Mouse (Mus musculus) megakaryocyte, adult 5-6 weeks (primary cell): Measurements from ENCODE around the gene Grin2c. TPM values are rescaled to one million over a fixed set of nuclear protein-coding genes. Genes with fewer than 3 reads are reported as not detected.
A peak's percentile ranks its signal among the peaks of the same experiment; 100 is the strongest.

Source experiments
- ATAC-seq: 2 replicates; pipeline ENCODE4 v1.8.0; 2016; ENCODE audit warnings: mild to moderate bottlenecking, inconsistent platforms; ENCODE audit not compliant: poor library complexity, severe bottlenecking
- total RNA-seq, 2 experiments: library from RNA; stranded (forward) in 1 of 2; stranded (reverse) in 1 of 2; fragments of 153-499, 151-499 nt in 1 of 2; fragments of 221-1000, 200-1000 nt in 1 of 2; gene quantifications; 2 replicates each; pipeline versions ENCODE4 v1.2.3 to v1.2.4; 2015 to 2017

Gene Grin2c
- total RNA-seq, 2 experiments from 2014 or later, result not detected

GRCm38 (mm10) chr11:115265771-115266399 is 1.2 kb downstream of the Grin2c start:
- ATAC-seq, result no peak

DNA sequence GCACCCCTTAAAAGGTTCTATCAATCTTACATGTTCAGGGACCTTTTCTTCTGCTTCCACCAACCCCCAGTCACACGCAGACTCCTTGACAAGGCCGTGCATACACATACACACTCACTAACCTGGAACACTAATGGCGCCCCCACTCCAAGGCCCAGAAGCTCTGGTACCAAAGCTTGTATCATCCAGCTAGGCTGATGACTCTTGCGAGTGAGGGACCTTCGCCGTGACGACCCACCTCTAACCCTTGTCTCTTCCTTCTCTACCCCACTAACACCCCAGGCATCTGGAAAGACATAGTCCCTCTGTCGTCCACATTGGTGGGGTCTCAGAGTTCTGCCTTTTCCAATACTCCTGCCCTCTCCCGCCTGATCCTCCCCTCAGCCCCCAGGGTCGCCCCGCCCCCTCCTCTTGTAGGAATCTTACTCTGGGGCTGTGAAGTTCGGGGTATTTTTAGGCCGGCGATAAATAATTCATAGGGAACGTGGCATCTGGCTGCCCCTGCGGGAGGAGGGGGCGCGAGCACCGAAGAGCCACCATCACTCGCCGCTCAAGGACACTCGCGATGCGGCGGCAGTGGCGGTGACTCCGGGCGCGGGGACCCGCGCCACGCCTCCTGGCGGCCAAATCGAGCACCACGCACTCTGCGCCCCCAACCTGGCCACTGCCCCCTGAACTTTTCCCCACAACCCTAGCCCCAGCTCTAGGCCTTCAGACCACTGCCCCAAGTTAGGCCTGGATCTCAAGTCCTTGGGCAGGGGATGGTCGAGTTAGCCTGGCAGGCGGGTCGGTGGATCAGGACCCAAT is 2.0 kb downstream of the Grin2c start:
- ATAC-seq, result peak; percentile 61

DNA sequence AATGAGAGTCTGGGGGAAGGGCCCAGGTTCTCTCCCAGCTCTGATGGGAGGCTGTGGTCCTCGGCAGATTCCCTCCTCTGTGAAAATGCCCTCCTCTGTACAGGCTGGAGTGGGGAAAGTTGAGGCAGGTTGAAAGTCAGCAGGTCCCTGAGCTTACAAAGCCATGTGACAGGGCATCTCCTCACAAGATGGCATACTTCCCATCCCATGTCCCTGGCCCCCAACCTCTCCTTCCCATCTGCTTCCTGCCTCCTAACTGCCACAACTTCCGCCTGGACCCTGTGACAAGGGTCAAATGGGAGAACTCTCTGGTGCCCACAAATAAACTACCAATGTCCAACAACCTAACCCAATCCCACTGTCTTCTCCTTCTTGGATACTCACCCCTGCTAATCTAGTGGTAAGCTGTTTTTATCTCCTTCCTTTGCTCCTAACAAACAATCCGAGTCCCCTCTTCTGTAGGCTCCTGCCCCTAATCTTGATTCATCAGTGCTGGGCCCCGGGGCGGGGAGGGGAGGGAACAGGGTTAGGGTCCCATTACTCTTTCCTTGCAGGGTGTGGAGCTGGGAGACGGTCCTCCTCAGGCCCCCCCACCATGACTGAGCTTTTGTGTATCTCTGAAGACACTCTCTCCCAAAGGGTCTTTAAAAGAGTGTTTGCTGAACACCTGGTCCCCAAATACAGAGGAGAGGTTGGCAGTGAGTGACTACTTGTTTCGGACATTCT is 2.7 kb downstream of the Grin2c start:
- ATAC-seq, result no peak

- no peak for ATAC-seq
Observed at GRCm38 (mm10) chr11:115262954-115263353, 4.1 kb downstream of the Grin2c start.

- no peak for ATAC-seq
Observed at GRCm38 (mm10) chr11:115259134-115259533, 7.9 kb downstream of the Grin2c start.

DNA sequence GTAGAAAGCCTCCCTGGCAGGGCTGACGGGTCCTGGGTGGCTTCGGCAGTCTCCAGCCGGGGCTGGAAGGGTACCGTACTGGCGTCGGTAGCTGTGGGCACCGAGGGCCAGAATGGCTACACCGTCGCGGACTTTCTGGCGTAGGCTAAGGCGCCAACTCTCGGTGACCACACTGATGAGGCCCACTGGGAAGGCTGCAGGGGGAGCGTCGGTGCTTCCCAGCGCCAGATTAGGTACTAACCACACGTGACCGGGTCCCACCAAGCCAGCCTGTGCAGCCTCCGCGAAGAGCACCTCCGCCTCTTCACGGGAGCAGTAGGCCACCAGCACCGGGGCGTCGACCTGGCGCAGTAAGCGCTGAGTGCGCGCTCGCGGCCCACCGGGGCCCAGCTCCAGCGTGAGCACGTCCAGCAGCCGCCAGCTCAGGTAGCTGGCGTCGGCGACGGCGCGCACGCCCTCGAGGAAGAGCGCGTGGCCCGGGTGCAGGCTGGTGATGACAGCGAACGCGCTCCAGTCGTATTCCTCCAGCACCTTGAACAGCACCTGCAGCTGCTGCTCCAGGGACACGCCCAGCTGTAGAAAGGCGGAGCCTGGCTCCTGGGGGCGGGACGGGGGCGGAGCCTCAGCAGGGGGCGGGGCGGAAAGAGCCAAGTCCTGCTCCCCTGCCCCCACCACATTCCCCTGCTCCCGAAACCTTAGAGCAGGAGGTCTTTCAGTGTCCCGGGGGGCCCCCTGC is 9.1 kb downstream of the Grin2c start:
- no peak for ATAC-seq

DNA sequence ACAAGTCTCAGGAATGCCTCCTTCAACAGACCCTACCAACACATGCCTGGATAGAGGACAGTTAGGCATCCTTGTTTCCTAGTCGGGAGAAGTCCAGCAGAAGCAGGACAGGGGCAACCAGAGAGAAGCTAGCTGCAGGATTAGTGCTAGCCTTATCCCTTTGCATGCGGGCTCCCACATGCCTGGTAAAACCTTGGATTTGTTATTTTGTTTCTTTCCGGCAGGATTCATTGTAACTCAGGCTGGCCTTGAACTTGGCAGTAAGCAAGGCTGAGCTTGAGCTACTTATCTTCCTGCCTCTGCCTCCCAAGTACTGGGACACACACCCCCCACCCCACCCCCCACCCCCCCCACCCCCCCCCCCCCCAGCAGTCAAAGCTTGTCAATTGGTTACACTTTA is 15.8 kb downstream of the Grin2c start:
- no peak for ATAC-seq

DNA sequence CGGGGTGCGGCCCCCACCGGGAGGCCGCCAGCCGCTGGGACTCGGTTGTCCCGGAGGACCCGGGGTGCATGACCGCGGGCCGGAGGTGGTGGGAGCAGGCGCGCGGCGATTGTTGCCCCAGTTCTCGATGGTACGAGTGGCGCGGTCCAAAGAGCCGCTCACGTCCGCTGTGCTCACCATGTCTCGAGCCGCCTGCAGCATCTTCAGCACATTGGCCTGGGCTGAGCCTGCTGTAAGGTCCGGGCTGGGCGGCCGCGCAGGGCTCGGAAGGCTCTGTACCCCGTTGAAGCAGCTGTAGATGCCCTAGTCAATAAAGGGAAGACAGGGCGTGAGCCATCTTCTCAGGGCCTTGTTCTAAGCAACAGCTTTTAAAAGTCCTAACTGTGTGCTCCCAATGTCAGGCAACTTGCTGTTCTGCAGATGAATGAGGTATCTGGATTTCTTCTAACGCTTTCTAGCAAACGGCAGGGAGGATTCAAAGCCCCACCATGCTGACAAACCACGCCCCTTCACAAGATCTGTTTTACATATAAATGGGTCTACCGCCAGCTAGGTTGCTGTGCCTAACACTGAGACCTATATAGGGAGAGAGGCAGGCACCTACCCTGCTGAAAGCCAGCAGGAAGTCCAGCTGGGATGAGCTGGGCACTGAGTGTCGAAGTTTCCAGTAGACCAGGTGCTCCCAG is 16.5 kb downstream of the Grin2c start:
- ATAC-seq, result no peak; the same call in 1 of the 2 replicates

DNA sequence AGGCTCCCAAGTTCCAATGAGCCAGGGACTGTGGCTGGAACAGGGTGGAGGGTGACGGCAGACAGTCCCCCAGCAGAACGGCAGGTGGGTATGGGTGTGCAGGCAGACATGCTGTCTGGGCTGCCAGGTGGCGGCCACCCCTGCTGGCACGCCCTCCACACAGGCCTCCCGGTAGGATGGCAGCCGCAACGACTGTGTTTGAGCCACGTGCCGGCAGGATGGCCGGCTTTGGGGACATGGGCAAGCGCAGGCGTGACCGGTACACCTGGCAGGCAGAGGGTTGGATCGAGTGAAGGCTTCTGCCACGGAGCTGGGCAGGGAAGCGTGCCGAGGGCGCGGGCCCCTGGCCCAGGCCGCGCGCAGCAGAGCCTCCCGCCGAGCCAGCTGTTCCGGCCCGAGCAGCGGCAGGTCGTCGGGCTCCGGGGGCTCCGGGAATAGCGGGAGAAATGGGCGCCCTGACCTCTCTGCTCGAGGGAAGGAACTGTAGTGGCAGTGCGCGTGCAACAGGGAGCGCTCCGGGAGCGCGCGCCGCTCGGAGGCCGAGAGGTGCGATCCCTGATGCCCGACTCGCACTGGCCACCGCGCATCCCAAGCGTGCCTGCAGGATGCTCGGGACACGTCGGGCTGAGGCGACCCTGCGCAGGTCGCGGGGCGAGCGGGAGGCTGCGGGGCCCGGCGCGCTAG is 17.2 kb downstream of the Grin2c start:
- ATAC-seq, result 0 out of 2 replicates have a peak, but pooled peaks have one; percentile 6

DNA sequence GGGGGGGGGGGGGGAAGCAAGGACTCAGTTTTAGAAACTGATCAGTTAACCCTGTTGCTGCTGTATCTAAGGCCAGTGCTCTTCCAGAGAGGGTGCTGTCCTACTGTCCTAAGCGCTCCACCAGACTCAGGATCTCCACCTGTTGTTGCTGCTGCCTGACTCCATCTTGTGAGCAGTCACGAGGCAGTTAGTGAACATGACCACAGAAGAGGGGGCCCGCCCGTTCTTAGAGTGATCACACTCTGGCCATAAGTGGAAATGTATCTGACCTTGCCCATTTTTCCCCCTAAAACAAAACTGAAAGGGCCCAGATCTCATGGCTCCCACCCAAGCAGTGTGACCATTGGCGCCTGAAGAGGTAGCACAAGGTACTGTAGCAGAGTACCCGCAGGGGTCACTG is 19.1 kb downstream of the Grin2c start:
- ATAC-seq, result no peak

GRCm38 (mm10) chr11:115247240-115247639 is 19.8 kb downstream of the Grin2c start:
- ATAC-seq, result no peak

GRCm38 (mm10) chr11:115246386-115246785 is 20.7 kb downstream of the Grin2c start:
- ATAC-seq, result no peak

GRCm38 (mm10) chr11:115244840-115245239 is 22.2 kb downstream of the Grin2c start:
- ATAC-seq, result no peak

DNA sequence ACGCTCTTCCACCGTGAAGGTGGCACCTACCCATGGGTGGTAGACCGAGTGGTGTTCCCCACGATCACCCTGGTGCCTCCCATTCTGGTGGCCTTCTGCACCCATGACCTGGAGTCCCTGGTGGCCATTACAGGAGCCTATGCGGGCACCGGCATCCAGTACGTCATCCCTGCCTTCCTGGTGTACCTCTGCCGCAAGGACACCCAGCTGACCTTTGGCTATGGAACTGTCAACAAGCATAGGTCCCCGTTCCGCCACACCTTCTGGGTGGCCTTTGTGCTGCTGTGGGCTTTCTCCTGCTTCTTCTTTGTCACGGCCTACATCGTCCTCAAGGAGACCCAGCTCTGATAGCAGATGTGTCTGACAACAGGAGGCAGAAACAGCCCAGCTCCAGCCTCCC is 23.3 kb downstream of the Grin2c start:
- no peak for ATAC-seq

DNA sequence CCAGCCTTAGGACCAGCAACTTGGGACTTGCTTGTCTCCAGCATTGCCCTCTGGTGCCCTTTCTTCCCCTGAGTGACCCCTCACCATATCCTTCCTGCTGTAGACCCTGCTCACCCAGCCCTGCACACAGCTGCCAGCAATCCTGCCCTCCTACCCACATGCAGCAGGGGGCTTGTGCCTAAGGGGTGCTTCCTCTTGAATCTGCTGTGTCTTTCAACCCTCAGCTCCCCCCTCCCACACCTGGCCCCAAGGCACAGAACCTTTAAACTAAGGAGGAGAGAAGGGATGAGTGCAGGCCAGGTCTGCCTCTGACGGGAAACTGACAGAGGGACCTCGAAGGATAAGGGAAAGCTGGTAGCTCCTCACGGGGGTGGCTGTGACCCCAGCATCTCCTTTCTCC is 24.3 kb downstream of the Grin2c start:
- ATAC-seq, result no peak

- ATAC-seq, result no peak
Observed at GRCm38 (mm10) chr11:115241402-115241801, 25.6 kb downstream of the Grin2c start.

GRCm38 (mm10) chr11:115236570-115236969 is 30.5 kb downstream of the Grin2c start:
- ATAC-seq, result no peak

DNA sequence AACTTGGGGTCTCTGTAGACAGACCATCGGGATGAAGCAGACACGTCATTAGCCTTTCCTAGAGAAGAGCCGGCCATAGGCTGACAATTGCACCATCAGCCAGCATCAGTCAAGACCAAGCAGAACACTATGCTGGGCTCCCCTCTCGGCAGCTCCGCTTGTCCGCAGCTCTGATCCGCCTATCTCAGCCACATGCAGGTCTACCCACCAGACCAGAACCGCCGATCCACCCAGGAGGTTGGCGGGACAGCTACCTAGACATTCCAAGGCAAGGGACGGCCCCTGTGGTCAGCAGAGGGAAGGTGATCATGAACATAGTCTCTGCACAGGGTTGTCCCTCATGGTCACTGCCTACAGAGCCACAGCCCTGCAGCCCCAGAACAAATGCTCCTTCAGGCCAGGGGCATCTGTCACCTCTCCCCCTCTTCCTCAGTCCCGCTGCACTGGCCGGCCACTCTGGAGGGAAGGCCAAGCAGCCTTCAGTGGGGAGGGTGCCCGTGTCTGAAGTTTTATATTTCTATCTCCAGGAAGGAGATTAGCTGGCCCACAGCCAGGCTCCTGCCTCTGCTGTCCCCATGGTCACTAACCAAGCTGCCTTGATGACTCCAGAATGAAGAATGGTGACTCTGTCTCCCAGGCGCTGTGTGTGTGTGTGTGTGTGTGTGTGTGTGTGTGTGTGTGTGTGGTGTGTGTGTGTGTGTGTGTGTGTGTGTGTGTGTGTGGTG is 32.6 kb downstream of the Grin2c start:
- no peak for ATAC-seq
